Mouse (Mus musculus) ZHBTc4 (cell line): ENCODE results near the gene Tasp1.
"Not testable (repeated sequence)": the region's sequence is repeated elsewhere in the genome, so short reads cannot be mapped to it uniquely, and the experiment has no call there.

Experiments used
- DNase-seq: peaks from one replicate; pipeline ENCODE4 v3.0.0-alpha.2; 2011; ENCODE audit warnings: low read depth, low spot score

Tasp1 gene

DNA sequence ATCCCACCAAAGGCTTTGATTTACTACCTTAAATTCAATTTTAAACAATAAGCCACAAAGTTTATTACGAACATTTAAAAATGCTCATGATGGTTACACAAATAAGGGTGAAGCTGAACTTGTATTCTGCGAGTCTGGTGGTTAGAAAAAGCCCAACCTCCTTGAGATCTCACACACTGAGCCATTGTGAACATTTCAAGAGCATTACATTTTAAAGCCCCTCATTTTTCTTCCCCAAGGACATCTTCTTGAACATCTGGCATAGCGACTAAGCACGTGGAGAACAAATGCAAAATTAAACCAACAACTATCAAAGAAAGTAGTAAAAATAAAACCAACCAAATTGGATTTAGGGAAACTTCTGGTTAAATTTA lies 182.4 kb downstream of the Tasp1 start:
- no peak for DNase-seq

GRCm38 (mm10) chr2:139883581-139884263 lies 182.9 kb downstream of the Tasp1 start:
- no peak for DNase-seq

GRCm38 (mm10) chr2:139878052-139878621 lies 188.5 kb downstream of the Tasp1 start:
- DNase-seq = no peak

DNA sequence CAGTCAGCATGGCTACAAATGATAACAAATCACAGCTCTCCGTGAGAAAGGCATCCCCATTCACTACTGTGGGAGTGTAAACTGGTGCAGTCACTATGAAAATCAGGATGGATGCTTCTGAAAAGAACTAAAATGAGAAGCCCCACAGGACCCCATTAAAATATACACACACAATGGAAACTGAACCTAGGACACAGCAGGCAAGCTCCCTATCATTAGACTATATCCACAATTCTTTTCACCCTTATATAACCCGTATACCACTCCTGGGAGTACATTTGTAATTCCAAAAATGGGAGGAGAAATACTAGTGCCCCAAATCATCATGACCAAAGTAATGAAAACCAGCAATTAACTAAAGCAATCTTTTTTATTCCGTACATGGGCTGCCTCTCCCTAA lies 190.7 kb downstream of the Tasp1 start:
- DNase-seq = no peak

DNA sequence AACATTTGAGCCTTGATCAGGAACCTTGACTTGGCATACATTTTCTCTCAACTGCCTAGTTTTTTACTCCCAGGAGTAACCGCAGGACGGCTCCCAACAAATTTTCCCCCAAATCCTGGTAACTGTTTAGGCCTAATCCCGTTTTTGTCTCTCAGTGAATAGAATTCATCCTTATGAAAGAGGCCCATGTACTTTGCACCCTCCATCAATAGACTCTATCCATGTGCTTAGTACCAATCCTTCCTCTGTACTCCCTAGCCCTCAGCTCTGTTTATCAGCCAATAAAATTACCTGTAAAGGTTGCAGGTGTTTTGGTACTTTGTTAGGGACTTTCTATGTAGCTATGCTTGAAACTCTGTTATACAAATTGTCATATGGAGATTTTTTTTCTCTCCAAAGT lies 192.4 kb downstream of the Tasp1 start:
- no peak for DNase-seq

DNA sequence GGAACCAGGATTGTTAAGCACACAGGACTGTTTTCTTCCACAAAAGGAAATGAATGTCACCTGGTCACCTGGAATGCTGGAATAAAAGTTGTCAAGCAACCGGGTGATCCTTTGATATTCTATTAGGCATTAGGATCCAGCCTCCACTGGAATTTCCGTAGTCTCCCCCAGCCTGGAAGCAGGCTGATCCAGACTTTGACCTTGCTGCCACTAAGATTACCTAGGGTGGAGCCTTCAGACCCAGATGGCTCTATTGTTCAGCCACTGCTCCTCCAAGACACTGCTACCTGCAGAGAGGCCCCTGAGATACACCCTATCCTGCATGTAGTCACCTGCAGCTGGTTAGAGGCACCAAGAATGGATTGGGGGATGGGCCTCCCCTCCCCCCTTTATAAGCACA lies 192.8 kb downstream of the Tasp1 start:
- DNase-seq = peak; percentile 96

GRCm38 (mm10) chr2:139869071-139869470 lies 197.5 kb downstream of the Tasp1 start:
- DNase-seq = not testable (repeated sequence)

- DNase-seq = not testable (repeated sequence)
Observed at GRCm38 (mm10) chr2:139863396-139863795, 203.2 kb downstream of the Tasp1 start.

- DNase-seq = no peak
Observed at GRCm38 (mm10) chr2:139860133-139860494, 206.5 kb downstream of the Tasp1 start.

- no peak for DNase-seq
Observed at GRCm38 (mm10) chr2:139859424-139860132, 207.0 kb downstream of the Tasp1 start.

DNA sequence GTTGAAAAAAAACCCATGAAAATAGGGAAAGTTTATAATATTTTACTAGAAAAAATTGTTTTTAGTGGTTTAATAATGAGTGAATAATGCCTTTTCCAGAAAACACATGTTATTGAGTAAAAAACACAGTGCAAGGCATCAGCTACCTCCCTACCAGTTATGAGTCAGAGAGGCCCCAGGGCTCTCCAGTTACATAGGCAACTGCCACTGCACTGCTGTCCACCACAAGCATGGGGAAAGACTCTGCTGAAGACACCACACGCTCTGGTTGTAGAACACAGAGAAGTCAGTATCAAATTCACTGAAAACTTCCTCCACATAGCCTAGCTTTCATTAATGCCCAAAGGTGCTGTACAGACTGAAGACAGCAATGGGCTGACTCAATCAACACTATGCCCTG lies 217.0 kb downstream of the Tasp1 start:
- no peak for DNase-seq

GRCm38 (mm10) chr2:139841359-139841758 lies 225.2 kb downstream of the Tasp1 start:
- DNase-seq = no peak

DNA sequence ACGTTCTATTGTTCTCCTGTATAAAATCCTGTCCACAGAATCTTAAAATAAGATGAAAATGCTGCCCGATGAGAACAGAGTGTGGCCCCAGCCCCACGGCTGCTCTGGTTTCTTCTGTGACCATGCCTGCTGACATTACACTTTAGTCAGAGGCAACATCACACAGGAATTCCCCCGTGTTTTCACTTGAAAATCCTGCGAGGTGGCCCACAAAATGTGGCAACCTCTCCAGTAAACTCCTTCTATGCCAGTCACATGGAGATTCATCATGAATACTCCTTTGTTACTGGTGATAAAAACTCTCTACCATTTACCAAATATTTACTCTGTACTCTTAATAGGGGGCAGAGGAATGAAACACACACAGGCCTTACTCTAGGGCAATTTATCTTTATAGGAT lies 225.7 kb downstream of the Tasp1 start:
- no peak for DNase-seq

DNA sequence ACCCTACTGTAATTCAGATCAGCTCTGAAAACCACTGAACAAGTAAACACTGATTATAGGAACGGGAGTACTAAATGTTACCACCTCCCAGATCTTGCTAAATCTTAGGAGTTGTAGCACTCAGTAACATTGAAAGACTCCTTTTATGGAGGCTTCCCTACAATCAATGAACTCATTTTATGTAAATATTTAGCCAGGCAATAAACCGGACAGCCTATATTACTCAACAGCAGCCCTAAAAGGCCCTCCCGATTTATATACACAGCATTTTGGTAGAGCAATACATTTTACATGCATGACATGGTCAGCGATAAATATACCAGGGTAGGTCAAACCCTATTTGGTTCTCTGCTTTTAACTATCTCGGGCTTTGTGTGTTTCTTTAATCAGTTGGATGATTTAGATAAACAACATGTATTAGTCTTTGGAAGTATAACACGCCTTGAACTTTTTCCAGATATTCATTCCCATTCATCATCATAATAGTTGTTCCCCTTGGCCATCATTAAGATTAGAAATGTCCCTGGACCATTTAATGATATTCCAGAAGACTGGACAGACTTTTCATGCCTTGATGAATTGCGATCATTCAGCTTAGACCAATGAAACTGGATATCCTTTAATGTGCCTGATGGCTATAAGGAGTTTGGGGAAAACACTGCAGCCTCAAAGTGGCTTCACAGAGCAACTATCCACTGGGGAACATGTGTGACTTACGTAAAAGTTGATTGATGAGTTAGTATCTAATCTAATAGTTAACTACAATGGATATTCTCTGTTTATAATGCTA lies 244.8 kb downstream of the Tasp1 start:
- no peak for DNase-seq

DNA sequence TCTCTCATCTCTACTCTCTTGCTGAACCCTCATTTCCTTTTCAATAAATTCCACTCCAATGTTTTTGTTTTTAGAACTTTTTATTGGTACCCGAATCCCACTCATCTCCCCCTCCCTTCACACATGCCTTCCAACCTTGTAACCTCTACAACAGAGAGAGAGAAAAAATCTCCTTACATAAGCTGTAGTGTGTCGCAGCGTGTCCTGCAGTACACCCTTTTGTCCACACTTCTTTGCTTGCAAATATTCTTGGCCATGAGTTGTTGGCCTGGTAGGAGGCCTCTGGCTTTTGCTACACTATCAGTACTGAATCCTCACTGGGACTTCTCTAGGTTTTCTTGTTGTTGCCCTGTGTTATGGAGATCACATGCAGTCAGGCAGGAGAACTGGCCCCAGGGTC lies 249.3 kb downstream of the Tasp1 start:
- DNase-seq = peak; percentile 11

DNA sequence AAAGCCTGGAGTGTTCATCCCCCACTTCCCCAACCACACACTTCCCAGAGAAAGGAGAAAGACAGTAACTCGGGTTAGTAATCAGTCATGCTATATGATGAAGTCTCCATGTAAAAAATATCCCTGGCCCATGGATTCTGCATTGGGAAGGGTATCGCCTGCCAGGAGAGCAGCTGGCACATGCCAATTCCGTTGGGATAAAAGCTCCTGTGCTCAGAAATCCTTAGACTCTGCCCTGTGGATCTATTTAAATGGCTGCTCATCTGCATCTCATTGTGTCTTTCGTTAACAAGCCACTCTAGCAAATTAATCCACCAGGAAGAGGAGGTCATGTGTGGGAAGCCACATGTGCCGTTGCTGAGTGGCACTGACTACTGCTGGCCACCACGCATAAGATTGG lies 258.7 kb downstream of the Tasp1 start:
- no peak for DNase-seq

GRCm38 (mm10) chr2:139804041-139804440 lies 262.6 kb downstream of the Tasp1 start:
- DNase-seq = no peak

DNA sequence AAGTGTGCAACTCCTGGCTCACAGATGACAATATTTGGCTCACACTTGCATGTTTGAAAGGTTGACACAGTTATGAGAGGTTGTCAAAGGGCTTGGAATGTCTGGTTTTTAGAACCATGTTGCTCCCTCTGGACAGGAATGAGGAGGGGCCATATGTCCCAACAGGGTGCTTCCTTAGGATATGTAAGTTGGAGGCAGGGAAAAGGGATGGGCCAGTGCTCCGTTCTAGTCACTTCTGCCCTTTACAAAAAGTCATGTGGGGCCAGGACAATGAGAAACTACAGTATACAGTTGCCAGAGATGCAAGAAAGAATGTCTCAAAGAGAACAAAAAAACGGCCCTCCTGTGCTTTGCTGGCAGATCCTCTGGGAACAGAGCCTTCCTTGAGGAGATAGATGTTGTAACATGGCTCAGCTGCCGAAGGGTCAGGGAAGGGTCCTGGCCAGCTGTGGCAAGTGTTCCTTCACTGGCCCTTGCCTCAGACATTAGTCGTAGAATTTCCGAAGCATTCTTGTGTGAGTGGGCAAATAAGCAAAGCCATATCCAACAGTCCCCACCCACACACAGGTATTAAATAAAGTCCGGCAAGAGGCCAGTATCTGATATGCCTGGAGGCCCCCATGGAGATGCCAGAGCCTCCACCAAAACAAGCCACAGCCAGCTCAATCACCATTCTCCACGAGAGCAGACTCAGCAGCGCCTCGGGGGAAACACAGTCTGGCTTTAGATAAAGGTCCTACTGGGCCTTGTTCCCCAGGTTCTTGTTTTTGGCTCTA lies 274.1 kb downstream of the Tasp1 start:
- DNase-seq = peak; percentile 52

GRCm38 (mm10) chr2:139788658-139789057 lies 277.9 kb downstream of the Tasp1 start:
- DNase-seq = peak; percentile 8

GRCm38 (mm10) chr2:139784946-139785345 lies 281.7 kb downstream of the Tasp1 start:
- no peak for DNase-seq

GRCm38 (mm10) chr2:139784465-139784864 lies 282.1 kb downstream of the Tasp1 start:
- DNase-seq = no peak
